Mouse (Mus musculus) midbrain, embryonic 12.5 days (tissue): Measurements from ENCODE around the gene Fgf14. TPM values are rescaled to one million over a fixed set of nuclear protein-coding genes. Genes with fewer than 3 reads are reported as not detected.

Experiments
- ATAC-seq: fragments of 200-750 bp; cut with Nextera tagmentation; 2 replicates; pipeline ENCODE4 v1.8.0; 2017; ENCODE audit warnings: low read depth, moderate TSS enrichment, moderate library complexity; ENCODE audit not compliant: low FRiP score
- H3K27ac ChIP-seq: fragments of 300-500 bp; sonication (generic); replicated peaks from 2 replicates; pipeline ENCODE4 v1.5.1; 2016; ENCODE audit warnings: mild to moderate bottlenecking
- H3K27me3 ChIP-seq: fragments of 300-500 bp; sonication (generic); 2 replicates; pipeline ENCODE4 v1.6.1; 2016; ENCODE audit warnings: mild to moderate bottlenecking
- H3K36me3 ChIP-seq: fragments of 300-500 bp; sonication (generic); 2 replicates; pipeline ENCODE4 v1.6.1; 2016
- H3K4me1 ChIP-seq: fragments of 300-500 bp; sonication (generic); 2 replicates; pipeline ENCODE4 v1.6.1; 2016
- H3K4me2 ChIP-seq: fragments of 300-500 bp; sonication (generic); replicated peaks from 2 replicates; pipeline ENCODE4 v1.6.1; 2016; ENCODE audit warnings: mild to moderate bottlenecking, moderate library complexity
- H3K4me3 ChIP-seq: fragments of 300-500 bp; sonication (generic); 2 replicates; pipeline ENCODE4 v1.5.1; 2016; ENCODE audit warnings: mild to moderate bottlenecking
- H3K9ac ChIP-seq: fragments of 300-500 bp; sonication (generic); replicated peaks from 2 replicates; pipeline ENCODE4 v1.6.1; 2016; ENCODE audit warnings: mild to moderate bottlenecking, moderate library complexity
- H3K9me3 ChIP-seq: fragments of 300-500 bp; sonication (generic); 2 replicates; pipeline ENCODE4 v1.6.1; 2016; ENCODE audit warnings: mild to moderate bottlenecking
- WGBS: fragments of 180-500 bp; shearing (Covaris S2); methylation state at CpG from one replicate; pipeline ENCODE4 v1.1.7; 2016; 5-methylcytosine and 5-hydroxymethylcytosine counted together
- polyA plus RNA-seq: library from polyadenylated mRNA; unstranded; fragments of >200 nt; fragmentation: Nextera tagmentation; extraction: Ambion mirVana; gene quantifications from 2 replicates; pipeline ENCODE4 v1.2.1, GENCODE M21; 2016

Fgf14 gene
- polyA plus RNA-seq, 1 experiment from 2014 or later: 11.3 TPM

- no peak overlapping the region for H3K9ac ChIP-seq
- WGBS: 91% methylated on average over 6 of the region's 6 CpGs
- H3K4me3 ChIP-seq: no peak overlapping the region
- ATAC-seq: no peak
- H3K9me3 ChIP-seq: no peaks in the 10 kb centered on the region
- H3K27me3 ChIP-seq: no peaks in the 10 kb centered on the region
- H3K27ac ChIP-seq: no peak overlapping the region
- no peaks in the 10 kb centered on the region for H3K4me1 ChIP-seq
- no peaks in the 10 kb centered on the region for H3K36me3 ChIP-seq
- no peak overlapping the region for H3K4me2 ChIP-seq
Observed at GRCm38 (mm10) chr14:123967996-123968395, 708.9 kb downstream of the Fgf14 start.

GRCm38 (mm10) chr14:123966531-123966930 lies 710.4 kb downstream of the Fgf14 start:
- H3K4me3 ChIP-seq: no peak overlapping the region
- no peak overlapping the region for H3K4me2 ChIP-seq
- no peaks in the 10 kb centered on the region for H3K4me1 ChIP-seq
- H3K36me3 ChIP-seq: no peaks in the 10 kb centered on the region
- 71% methylated on average over 2 of the region's 2 CpGs for WGBS
- ATAC-seq: no peak
- no peaks in the 10 kb centered on the region for H3K9me3 ChIP-seq
- H3K9ac ChIP-seq: no peak overlapping the region
- no peak overlapping the region for H3K27ac ChIP-seq
- H3K27me3 ChIP-seq: no peaks in the 10 kb centered on the region
